Mouse (Mus musculus): Measurements from ENCODE around the gene Irs4.

Irs4 gene

GRCm38 (mm10) chrX:141724937-141725918 is at the start of gene Irs4:
Gene Irs4, minus strand, starts transcription at chrX:141725263.
- H3K4me3 ChIP-seq (replicated peaks; ENCODE audit: low read length): peak within 1 kb of the TSS; percentile 80
- H3K36me3 ChIP-seq (ENCODE audit: insufficient read depth, low read length): no peaks in the 10 kb centered on the region
- H3K27me3 ChIP-seq (ENCODE audit: insufficient read depth, low read length): peaks cover 45% of the 10 kb centered on the region
- no peaks in the 10 kb centered on the region for H3K9me3 ChIP-seq (ENCODE audit: low read length)
- peaks cover 12% of the 10 kb centered on the region; the same call in 1 of the 2 replicates for H3K4me1 ChIP-seq (replicated peaks; ENCODE audit: low read depth, low read length)
- TF ChIP-seq CTCF (conservative IDR thresholded peaks at IDR 0.05; ENCODE audit: low read length) (no peak), POU5F1 (IDR thresholded peaks at IDR 0.05; ENCODE audit: borderline replicate concordance, low read length) (no peak), NANOG (IDR thresholded peaks at IDR 0.05; ENCODE audit: borderline replicate concordance, low read length) (no peak)

- TF ChIP-seq POU5F1 (IDR thresholded peaks at IDR 0.05; ENCODE audit: borderline replicate concordance, low read length): no peak
- no peak for TF ChIP-seq CTCF (conservative IDR thresholded peaks at IDR 0.05; ENCODE audit: low read length)
- no peak for TF ChIP-seq NANOG (IDR thresholded peaks at IDR 0.05; ENCODE audit: borderline replicate concordance, low read length)
- H3K9me3 ChIP-seq (ENCODE audit: low read length): no peaks in the 10 kb centered on the region
- no peaks in the 10 kb centered on the region for H3K4me1 ChIP-seq (replicated peaks; ENCODE audit: low read depth, low read length)
- H3K36me3 ChIP-seq (ENCODE audit: insufficient read depth, low read length): no peaks in the 10 kb centered on the region
- no peaks in the 10 kb centered on the region for H3K27me3 ChIP-seq (ENCODE audit: insufficient read depth, low read length)
- H3K4me3 ChIP-seq (replicated peaks; ENCODE audit: low read length): no peak overlapping the region
Measured at GRCm38 (mm10) chrX:141750360-141750759, 25.3 kb upstream of the Irs4 start.

DNA sequence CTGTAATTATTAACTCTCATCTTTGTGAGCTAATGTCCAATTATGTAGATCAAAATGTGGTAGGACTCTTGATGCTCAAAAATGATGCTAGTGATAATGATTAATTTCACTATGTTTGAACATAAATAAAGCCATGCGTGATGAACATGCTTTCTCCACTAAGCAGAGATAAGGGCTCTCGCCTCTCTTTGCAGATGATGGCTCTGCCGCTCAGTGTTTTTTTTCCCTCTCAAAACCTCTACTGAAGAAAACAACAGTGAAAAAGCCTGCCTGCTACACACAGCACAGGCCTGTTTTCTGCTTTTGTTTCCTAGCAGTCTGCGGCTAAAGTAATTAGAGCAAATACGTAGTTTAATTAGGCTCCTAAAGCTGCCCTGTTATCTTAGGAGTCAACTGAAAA is 4.5 kb upstream of the Irs4 start:
- TF ChIP-seq POU5F1 (IDR thresholded peaks at IDR 0.05; ENCODE audit: borderline replicate concordance, low read length) (no peak), CTCF (conservative IDR thresholded peaks at IDR 0.05; ENCODE audit: low read length) (no peak), NANOG (IDR thresholded peaks at IDR 0.05; ENCODE audit: borderline replicate concordance, low read length) (no peak)
- Histone ChIP-seq H3K36me3 (ENCODE audit: insufficient read depth, low read length) (no peaks in the 10 kb centered on the region), H3K4me3 (replicated peaks; ENCODE audit: low read length) (no peak overlapping the region), H3K27me3 (ENCODE audit: insufficient read depth, low read length) (peaks cover 3% of the 10 kb centered on the region), H3K4me1 (replicated peaks; ENCODE audit: low read depth, low read length) (no peaks in the 10 kb centered on the region; the same call in 1 of the 2 replicates), H3K9me3 (ENCODE audit: low read length) (no peaks in the 10 kb centered on the region)

DNA sequence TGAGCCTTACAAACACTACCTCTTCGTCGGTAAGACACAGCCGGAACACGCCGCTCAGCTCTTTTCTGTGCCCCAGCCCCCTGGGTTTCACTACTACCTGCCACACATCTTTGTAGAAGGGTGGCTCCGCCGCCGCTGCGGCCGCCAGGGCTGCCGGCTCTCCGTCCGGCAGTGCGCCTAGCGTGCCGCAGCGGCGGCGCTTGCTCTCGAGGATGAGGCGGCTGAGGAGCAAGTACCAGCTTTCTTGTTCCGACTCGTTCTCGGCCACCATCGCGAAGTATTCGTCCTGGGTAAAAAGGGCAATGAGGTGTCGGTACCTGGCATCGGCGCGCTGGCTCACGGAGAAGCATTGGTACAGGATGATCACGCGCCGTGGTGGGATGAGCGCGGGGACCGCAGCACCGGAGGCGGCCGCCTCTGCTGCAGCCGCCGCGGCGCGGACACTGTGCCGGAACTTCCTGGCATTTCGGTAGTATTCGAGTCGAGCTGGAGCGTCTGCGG is 622 bp downstream of the Irs4 start:
- TF ChIP-seq POU5F1 (IDR thresholded peaks at IDR 0.05; ENCODE audit: borderline replicate concordance, low read length): no peak
- peaks cover 14% of the 10 kb centered on the region; the same call in 1 of the 2 replicates for H3K4me1 ChIP-seq (replicated peaks; ENCODE audit: low read depth, low read length)
- peaks cover 48% of the 10 kb centered on the region for H3K27me3 ChIP-seq (ENCODE audit: insufficient read depth, low read length)
- H3K4me3 ChIP-seq (replicated peaks; ENCODE audit: low read length): peak overlapping the region; percentile 80
- no peaks in the 10 kb centered on the region for H3K9me3 ChIP-seq (ENCODE audit: low read length)
- no peaks in the 10 kb centered on the region for H3K36me3 ChIP-seq (ENCODE audit: insufficient read depth, low read length)

DNA sequence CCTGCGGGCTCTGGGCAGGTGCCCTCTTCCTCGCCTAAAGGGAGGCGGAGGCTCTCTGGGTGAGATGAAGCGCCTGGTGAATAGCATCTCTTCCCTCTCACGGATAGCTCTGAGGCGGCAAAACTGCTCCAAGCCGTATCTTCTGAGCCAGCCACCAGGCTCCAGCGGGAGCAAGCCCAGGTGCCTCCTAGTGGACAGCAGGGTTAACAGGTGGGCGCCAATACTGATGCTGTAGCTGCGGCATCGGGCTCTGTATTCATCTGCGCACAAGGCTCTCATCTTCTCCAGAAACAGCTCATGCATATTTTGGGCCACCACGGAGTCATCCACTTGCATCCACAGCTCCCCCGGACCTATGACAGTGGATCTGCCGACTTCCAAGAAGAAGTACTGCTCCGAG is 1.1 kb downstream of the Irs4 start:
- peak overlapping the region; percentile 80 for H3K4me3 ChIP-seq (replicated peaks; ENCODE audit: low read length)
- no peaks in the 10 kb centered on the region for H3K36me3 ChIP-seq (ENCODE audit: insufficient read depth, low read length)
- H3K27me3 ChIP-seq (ENCODE audit: insufficient read depth, low read length): peaks cover 48% of the 10 kb centered on the region
- H3K9me3 ChIP-seq (ENCODE audit: low read length): no peaks in the 10 kb centered on the region
- TF ChIP-seq CTCF (conservative IDR thresholded peaks at IDR 0.05; ENCODE audit: low read length): 0 out of 2 replicates have a peak, but pooled peaks have one; percentile 3
- no peak for TF ChIP-seq NANOG (IDR thresholded peaks at IDR 0.05; ENCODE audit: borderline replicate concordance, low read length)
- TF ChIP-seq POU5F1 (IDR thresholded peaks at IDR 0.05; ENCODE audit: borderline replicate concordance, low read length): no peak
- peaks cover 14% of the 10 kb centered on the region; the same call in 1 of the 2 replicates for H3K4me1 ChIP-seq (replicated peaks; ENCODE audit: low read depth, low read length)

GRCm38 (mm10) chrX:141721725-141722124 is 3.3 kb downstream of the Irs4 start:
- Histone ChIP-seq H3K4me1 (replicated peaks; ENCODE audit: low read depth, low read length) (peaks cover 14% of the 10 kb centered on the region; the same call in 1 of the 2 replicates), H3K9me3 (ENCODE audit: low read length) (no peaks in the 10 kb centered on the region), H3K36me3 (ENCODE audit: insufficient read depth, low read length) (no peaks in the 10 kb centered on the region), H3K27me3 (ENCODE audit: insufficient read depth, low read length) (peaks cover 48% of the 10 kb centered on the region), H3K4me3 (replicated peaks; ENCODE audit: low read length) (peak overlapping the region; percentile 57)
- TF ChIP-seq CTCF (conservative IDR thresholded peaks at IDR 0.05; ENCODE audit: low read length) (no peak), NANOG (IDR thresholded peaks at IDR 0.05; ENCODE audit: borderline replicate concordance, low read length) (no peak), POU5F1 (IDR thresholded peaks at IDR 0.05; ENCODE audit: borderline replicate concordance, low read length) (no peak)

Data from E14TG2a.4 (cell line).